Mouse (Mus musculus) cortical plate, adult 2 months (tissue): ENCODE results near the gene Iqsec1.

Experiments
- CTCF ChIP-seq: fragments of 200-500 bp; IDR thresholded peaks from 2 replicates; pipeline ENCODE4 v1.5.1; 2011; ENCODE audit warnings: mild to moderate bottlenecking, control low read depth, low read length; ENCODE audit not compliant: insufficient read depth; ENCODE audit errors: extremely low read depth
- POLR2A ChIP-seq: fragments of 200-500 bp; IDR thresholded peaks from 2 replicates; pipeline ENCODE4 v1.6.1; 2011; ENCODE audit warnings: mild to moderate bottlenecking, low read length, control low read depth; ENCODE audit not compliant: insufficient read depth; ENCODE audit errors: extremely low read depth

DNA sequence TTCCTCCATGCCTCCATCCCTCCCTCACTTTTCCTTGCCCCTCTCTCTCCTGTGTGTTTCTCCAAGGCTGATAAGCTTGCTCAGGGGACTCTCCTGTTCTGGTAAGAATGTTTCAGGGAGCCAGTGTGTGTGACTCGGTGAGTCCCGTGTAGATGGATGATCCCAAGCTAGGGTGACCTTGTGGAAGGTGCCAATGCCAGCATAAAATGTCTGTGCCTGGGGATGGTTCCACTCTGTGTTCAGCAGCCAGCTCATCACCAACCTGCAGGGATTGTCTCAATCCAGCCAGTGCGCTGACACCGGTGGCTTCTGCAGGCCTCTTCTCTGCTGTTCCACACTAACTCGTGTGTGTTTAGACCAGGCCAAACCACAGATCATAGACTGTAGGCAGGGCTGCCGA is 372.0 kb downstream of the Iqsec1 start:
- TF ChIP-seq CTCF = no peak
- TF ChIP-seq POLR2A = no peak
